ENCODE assay signal across 8 mouse cellular contexts in the genomic region with DNA sequence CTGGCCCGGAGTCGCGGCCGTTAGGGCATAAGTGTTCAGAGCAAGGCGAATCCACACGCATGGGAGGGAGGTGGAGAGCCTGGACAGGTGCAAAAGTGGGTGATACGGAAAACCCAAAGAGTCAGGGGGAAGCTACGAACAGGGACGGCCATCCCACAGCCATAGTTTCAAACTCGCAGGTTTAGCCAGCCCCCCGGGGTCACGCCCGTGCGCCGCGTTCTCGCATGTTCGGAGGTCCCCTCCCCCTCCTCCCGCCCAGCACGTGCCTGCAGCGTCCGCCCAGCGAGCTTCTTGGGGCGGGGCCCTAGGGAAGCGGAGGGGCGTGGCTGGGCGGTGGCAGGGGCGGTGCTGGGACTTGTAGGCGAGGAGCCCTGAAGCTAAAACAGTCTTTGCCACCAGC. TPM values are rescaled to one million over a fixed set of nuclear protein-coding genes. Genes with fewer than 3 reads are reported as not detected.
A peak's percentile ranks its signal among the peaks of the same experiment; 100 is the strongest.
DNase-seq lines count a peak whose midpoint lies in the region; ATAC-seq and TF ChIP-seq lines count a peak whose summit lies in the region.

No protein-coding gene starts in this region.

- peak overlapping the region; percentile 44 for H3K4me3 ChIP-seq in forebrain, embryonic 15.5 days
- H3K4me3 ChIP-seq in layer of hippocampus, adult 2 months: peak overlapping the region; percentile 49
- peak overlapping the region; percentile 53 for H3K4me3 ChIP-seq in lung, adult 2 months (replicated peaks; ENCODE audit: extremely low read depth, low read depth, low read length)
- H3K4me3 ChIP-seq in neural tube, embryonic 15.5 days (replicated peaks): peak overlapping the region; percentile 44

- H3K4me2 ChIP-seq in forebrain, embryonic 15.5 days (replicated peaks): peak overlapping the region; percentile 85
- H3K4me2 ChIP-seq in neural tube, embryonic 15.5 days: peak overlapping the region; percentile 92

- H3K4me1 ChIP-seq in forebrain, embryonic 15.5 days: peaks cover 42% of the 10 kb centered on the region
- H3K4me1 ChIP-seq in lung, adult 2 months (ENCODE audit: control insufficient read depth, insufficient read depth, low read length): peaks cover 12% of the 10 kb centered on the region
- peaks cover 49% of the 10 kb centered on the region for H3K4me1 ChIP-seq in neural tube, embryonic 15.5 days

- WGBS in forebrain, embryonic 15.5 days: under 1% methylated on average over 29 of the region's 29 CpGs
- under 1% methylated on average over 29 of the region's 29 CpGs for WGBS in lung, adult 2 months
- 0% methylated on average over 26 of the region's 29 CpGs for WGBS in neural tube, embryonic 15.5 days

- DNase-seq in CD8-positive naive resting alpha-beta T cell, adult 2 months (ENCODE audit: low read depth in 2 of 2, low spot score in 2 of 2): peak; percentile 83 to 91
- peak; percentile 81 for DNase-seq in cerebellum, adult 11 months
- DNase-seq in heart, postnatal 25 days (ENCODE audit: low spot score): peak; percentile 78
- DNase-seq in layer of hippocampus, adult 2 months (ENCODE audit: low spot score in 2 of 2): peak; percentile 78 to 81
- DNase-seq in lung, adult 2 months: peak; percentile 88
- DNase-seq in testis, postnatal 10 days (ENCODE audit: low spot score): peak; percentile 97

- peak; percentile 69 for ATAC-seq in forebrain, embryonic 15.5 days (replicated peaks)
- peak; percentile 58 for ATAC-seq in neural tube, embryonic 15.5 days (ENCODE audit: low FRiP score)

- H3K27ac ChIP-seq in forebrain, embryonic 15.5 days (replicated peaks): no peak overlapping the region
- no peak overlapping the region for H3K27ac ChIP-seq in layer of hippocampus, adult 2 months
- no peak overlapping the region for H3K27ac ChIP-seq in neural tube, embryonic 15.5 days (replicated peaks)

- no peaks in the 10 kb centered on the region for H3K9me3 ChIP-seq in forebrain, embryonic 15.5 days
- H3K9me3 ChIP-seq in neural tube, embryonic 15.5 days (replicated peaks): no peaks in the 10 kb centered on the region

- TF ChIP-seq CTCF in layer of hippocampus, adult 2 months (conservative IDR thresholded peaks at IDR 0.05): no peak
- TF ChIP-seq CTCF in lung, adult 2 months (IDR thresholded peaks at IDR 0.05; ENCODE audit: insufficient read depth, low read length): no peak

- intact Hi-C loops in heart, postnatal 25 days (cut with DNase I): loop anchor here (10.0 kb wide), 1 partner anchor 65 kb away; no protein-coding TSS in a partner anchor

- H3K27me3 ChIP-seq in forebrain, embryonic 15.5 days: peaks cover 12% of the 10 kb centered on the region; the same call in 1 of the 2 replicates
- peaks cover 28% of the 10 kb centered on the region for H3K27me3 ChIP-seq in neural tube, embryonic 15.5 days (replicated peaks)

- H3K9ac ChIP-seq in forebrain, embryonic 15.5 days (replicated peaks): peak overlapping the region; percentile 33
- H3K9ac ChIP-seq in neural tube, embryonic 15.5 days (replicated peaks): peak overlapping the region; percentile 14; the same call in 1 of the 2 replicates

- TF ChIP-seq POLR2A in lung, adult 2 months (IDR thresholded peaks at IDR 0.05; ENCODE audit: borderline replicate concordance, extremely low read depth, low read depth, low read length): no peak

- H3K36me3 ChIP-seq in forebrain, embryonic 15.5 days: peaks cover 13% of the 10 kb centered on the region
- H3K36me3 ChIP-seq in neural tube, embryonic 15.5 days: peaks cover 14% of the 10 kb centered on the region

RNA-seq across cellular contexts. Expression of a gene that starts 0.5 kb away (rescaled TPM):
- 24.0 and 27.4 TPM in 2 replicates for polyA plus RNA-seq in forebrain, embryonic 15.5 days (2015; fragmentation: Nextera tagmentation; extraction: Ambion mirVana)
- 100 to 1,000 TPM; 167 to 223 TPM for total RNA-seq in heart, postnatal 25 days (2021)
- 1 to 10 TPM; 3.0 to 4.5 TPM for total RNA-seq in layer of hippocampus, adult 2 months (2021)
- polyA plus RNA-seq in lung, adult 2 months (2012; rRNA removed): 89.5 and 92.5 TPM in 2 replicates
- 11.5 and 22.7 TPM in 2 replicates for polyA plus RNA-seq in neural tube, embryonic 15.5 days (2015; fragmentation: Nextera tagmentation; extraction: Ambion mirVana)

RNA-seq across cellular contexts. Expression of a gene that starts 19.9 kb away (rescaled TPM):
- 162 and 163 TPM in 2 replicates for polyA plus RNA-seq in forebrain, embryonic 15.5 days (2015; fragmentation: Nextera tagmentation; extraction: Ambion mirVana)
- 10 to 100 TPM; 24.4 to 25.3 TPM for total RNA-seq in heart, postnatal 25 days (2021)
- total RNA-seq in layer of hippocampus, adult 2 months (2021): 10 to 100 TPM; 76.7 to 90.6 TPM
- 40.2 and 46.8 TPM in 2 replicates for polyA plus RNA-seq in lung, adult 2 months (2012; rRNA removed)
- polyA plus RNA-seq in neural tube, embryonic 15.5 days (2015; fragmentation: Nextera tagmentation; extraction: Ambion mirVana): 109 and 117 TPM in 2 replicates

RNA-seq across cellular contexts. Expression of a gene that starts 42.3 kb away (rescaled TPM):
- polyA plus RNA-seq in forebrain, embryonic 15.5 days (2015; fragmentation: Nextera tagmentation; extraction: Ambion mirVana): 0.46 and 0.97 TPM in 2 replicates
- total RNA-seq in heart, postnatal 25 days (2021): not detected
- total RNA-seq in layer of hippocampus, adult 2 months (2021): under 1 TPM in 1 of 2 experiments, not detected in 1; 0.29 TPM
- polyA plus RNA-seq in lung, adult 2 months (2012; rRNA removed): 0.14 and 0.15 TPM in 2 replicates
- 0.44 and 1.1 TPM in 2 replicates for polyA plus RNA-seq in neural tube, embryonic 15.5 days (2015; fragmentation: Nextera tagmentation; extraction: Ambion mirVana)
